Mouse (Mus musculus) lung, postnatal 36 days (tissue): Measurements from ENCODE around the gene Cdk6.
"Not testable (repeated sequence)": the region's sequence is repeated elsewhere in the genome, so short reads cannot be mapped to it uniquely, and the experiment has no call there.

Experiments
- DNase-seq: peaks from one replicate; pipeline ENCODE4 v3.0.0; 2022; ENCODE audit warnings: mixed read lengths

Cdk6 gene

DNA sequence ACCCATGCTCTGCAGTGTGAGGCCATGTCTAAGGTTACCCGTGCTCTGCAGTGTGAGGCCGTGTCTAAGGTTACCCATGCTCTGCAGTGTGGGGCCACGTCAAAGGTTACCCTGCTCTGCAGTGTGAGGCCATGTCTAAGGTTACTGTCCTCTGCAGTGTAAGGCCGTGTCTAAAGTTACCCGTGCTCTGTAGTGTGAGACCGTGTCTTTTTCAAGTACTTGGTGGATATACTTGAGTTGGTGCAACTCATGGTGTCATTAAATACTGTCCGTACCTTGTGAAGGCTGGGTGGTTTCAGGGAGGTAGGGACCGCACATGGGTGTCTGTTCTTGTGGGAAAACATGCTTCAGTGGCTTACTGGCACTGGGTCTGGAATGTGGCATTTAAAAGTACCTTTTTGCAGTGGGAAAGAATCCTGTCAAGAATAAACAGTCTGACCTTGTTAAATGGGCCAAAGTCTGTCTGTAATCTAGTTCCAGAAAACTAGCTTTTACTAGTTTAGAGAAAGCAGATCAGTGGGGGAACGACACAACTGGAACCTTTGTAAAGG is 97.2 kb downstream of the Cdk6 start:
- DNase-seq = not testable (repeated sequence)

DNA sequence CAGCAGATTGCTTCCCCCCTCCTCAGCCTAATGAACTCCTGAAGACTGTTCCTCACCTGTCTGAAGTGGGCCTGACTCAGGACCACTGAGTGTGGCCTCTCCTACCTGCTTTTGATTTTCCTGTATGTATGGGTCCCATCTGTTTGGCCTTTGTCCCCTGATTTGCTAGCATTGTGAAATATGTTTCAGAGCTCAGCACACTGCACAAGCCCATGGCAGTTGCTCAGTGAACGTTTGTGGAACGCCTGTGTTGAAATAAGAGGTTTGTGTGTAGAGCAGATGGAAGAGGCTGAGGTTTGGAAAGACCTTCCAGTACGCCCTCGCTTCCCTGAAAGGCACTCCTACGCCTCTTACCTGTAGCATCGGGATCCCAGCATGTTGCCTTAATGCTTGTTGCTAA is 98.1 kb downstream of the Cdk6 start:
- not testable (repeated sequence) for DNase-seq

DNA sequence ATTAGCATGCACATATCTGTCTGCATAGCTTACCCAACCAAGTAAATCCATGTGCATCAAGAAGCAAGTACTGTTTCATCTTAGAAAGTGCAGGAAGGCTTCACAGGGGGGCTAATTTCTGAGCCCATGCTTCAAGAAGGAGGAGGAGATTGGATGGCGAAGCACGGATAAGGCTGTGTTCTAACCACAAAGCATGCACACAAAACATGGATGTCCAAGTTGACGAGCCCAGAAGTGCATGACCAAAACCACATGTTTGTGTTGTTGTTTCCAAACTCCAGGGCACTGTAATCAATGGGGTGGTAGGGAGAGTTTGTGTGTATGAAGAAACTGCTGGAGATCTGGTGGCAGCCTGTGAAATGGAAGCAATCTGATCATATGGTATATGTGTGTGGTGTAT is 101.2 kb downstream of the Cdk6 start:
- DNase-seq = not testable (repeated sequence)

DNA sequence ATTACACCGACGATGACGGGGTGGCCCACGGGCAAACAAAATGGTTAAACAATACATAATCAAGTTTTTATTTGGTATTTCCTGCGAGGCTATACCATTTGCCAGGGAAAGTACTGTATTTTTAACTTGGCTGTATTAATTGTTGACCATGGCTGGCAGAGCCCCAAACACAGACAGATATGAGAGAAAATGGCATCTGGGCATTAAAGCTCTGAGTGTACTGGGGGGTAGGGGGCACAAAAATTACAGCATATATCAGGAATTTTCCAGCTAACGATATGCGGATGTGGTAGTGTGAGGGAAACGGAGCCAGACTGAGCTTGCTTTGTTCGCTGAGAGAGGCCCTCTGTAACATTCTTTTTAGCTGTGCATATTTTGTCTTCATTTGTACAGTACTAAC is 109.9 kb downstream of the Cdk6 start:
- not testable (repeated sequence) for DNase-seq

DNA sequence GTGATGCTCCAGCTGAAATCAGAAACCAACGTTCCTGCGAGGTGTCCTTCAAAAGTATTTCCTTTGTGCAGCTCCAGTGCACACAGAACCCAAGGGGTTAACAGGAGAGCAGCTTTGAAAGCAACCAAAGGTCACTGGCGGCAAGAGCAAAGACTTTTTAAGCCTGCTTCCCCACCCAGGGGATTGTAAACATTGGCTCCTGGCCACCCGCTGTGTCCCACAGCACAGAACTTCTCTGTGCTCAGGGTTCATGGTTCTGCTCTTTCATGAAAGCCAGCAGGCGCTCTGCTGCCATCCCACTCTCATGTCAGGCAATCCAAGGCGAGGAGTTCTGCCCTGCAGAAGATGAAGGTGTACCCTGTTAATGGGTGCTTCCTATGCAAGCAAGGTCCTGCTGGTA is 112.7 kb downstream of the Cdk6 start:
- DNase-seq = not testable (repeated sequence)

DNA sequence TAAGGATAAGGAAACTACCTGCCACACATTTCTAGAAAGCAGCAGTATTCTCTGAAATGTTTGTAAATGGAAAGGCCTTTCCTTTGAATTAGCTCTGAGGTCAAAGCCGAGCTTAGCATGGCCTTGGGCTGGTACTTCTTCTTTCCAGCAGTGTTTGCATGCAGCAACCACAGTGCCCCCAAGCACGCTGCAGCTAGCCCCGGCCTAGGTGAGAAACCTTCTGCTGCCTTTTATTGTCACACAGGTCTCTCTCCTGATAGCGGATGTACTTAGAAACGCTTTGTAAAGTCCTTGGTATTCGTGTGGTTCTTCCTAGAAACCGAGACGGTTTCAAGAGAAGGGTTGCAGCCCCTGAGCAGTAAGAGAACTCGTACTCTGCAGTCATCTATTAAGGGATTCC is 119.6 kb downstream of the Cdk6 start:
- DNase-seq = peak; percentile 26

DNA sequence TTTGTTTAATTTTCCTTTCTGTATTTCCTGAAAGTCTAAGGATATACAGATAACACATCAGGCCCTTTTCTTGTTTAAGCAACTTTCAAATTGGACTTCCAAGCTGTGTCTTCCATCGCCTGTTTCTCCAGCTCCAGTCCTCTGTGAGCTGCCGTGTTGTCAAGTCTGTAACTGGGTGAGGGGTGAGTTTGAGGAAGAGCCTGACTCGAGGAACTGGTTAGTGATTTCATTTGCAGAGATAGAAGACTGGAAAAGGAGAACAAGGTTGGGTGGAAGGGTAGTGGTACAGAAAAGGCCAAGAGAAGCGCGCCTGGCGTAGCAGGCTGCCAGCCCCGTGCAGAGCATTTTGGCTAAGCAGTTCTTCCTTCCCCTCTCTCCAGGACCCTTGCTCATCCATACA is 120.1 kb downstream of the Cdk6 start:
- DNase-seq = peak; percentile 35

DNA sequence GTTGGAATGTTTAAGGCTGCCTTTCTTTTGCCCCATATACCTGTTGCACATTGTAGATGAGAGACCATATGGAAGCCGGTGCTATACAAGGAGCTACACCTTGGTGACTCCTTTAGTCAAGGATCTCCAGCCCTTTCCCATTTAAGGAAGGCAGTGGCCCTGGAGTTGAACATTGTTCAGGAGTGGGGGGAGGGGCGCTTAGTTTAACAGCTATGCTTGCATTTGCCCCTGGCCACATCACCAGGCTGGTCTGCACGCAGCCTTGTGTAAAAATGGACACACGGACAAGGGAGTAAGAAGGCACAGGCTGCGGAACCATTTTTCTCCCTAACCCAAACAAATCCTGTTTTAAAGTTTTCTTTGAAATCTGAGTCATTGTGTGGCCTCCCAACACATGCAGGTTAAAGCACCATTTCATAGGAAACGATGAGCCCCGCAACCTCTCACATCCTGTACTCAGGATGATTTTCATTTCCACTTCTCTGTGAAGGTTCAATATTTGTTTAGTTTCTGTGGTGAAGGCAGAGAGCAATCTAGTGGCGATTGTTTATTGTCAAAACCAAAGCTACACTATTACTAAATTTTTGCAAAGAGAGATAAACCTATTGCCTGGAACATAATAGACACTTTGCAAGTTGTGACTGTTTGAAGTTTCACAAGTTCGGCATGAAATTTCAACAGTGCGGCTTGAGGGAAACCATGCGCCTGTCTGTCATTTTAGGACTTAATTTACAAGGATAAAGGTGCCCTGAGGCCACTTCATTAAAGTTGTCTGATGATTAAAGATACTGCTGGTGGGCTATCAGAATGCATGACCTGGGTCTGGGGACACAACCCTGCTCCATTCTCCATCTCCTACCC is 121.8 kb downstream of the Cdk6 start:
- peak; percentile 41 for DNase-seq

DNA sequence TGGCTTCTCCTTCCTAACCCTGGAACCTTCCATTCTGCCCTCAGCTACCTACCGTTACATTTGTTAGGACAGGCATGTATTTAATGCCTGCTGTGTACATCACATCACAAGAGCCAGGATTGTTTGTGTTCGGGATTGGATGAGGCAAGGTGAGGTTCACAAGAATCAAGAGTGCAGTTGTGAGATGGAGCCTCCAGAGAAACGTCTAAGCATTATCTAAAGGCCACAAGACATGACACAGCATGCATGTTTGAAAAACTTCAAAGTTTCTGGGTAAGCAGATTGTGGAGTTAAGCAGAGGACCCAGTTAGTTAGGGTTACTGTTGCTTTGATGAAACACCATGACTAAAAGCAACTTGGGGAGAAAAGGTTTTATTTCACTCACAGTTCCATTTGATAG is 122.5 kb downstream of the Cdk6 start:
- no peak for DNase-seq

DNA sequence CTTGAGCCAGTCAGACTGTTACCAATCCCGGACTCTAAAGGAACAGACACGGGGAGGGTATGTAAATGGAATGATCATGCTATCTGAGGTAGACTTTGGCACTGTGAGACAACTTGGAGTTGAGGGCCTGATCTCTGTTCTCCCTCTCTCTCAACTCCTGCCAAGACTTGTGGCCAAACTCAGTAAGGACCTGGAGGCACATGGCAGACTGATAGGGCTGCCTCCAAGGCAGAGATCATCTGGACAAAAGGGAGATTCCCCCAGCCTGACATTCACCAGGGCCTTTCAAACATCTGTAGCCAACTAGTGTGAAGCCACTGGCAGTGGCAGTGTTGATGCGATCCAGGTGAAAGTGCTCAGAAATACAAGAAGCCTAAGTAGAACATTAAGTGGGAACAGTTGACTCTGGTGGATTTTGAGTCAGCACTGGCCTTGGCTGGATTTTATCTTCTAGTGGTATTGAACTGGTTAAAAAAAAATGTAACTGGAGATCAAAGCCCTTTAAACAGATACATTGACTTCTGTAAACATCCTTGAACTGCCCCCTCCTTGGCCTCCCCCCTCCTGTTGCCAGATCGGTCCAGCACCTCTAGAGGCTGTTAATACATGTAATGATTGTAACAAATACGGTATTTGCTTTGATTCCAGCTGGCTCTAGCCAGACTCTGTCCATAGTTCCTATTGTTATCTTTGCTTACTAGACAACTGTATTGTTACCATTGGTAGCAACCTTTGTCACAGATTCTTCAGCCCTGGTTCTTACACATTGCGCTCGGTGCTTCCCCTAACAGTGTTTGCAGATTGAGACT is 125.0 kb downstream of the Cdk6 start:
- peak; percentile 50 for DNase-seq

DNA sequence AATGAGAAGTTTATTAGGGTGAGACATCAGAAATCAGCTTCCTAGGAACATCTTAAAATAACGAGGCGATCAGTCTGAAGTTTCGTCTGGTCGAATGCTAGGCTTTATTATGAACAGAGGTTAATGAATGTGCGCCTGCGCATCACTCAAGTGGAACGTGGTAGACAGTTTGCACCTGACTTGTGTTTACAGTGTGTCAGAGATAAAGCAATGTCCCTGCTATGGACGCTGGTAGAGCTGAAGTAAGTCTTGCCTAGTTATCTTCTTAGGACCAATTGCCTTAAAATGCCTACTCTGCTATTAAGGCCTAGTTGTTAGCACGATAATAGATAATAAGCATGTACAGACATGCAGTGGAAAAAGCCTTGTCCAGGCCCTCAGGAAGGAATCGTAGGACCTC is 129.6 kb downstream of the Cdk6 start:
- no peak for DNase-seq

DNA sequence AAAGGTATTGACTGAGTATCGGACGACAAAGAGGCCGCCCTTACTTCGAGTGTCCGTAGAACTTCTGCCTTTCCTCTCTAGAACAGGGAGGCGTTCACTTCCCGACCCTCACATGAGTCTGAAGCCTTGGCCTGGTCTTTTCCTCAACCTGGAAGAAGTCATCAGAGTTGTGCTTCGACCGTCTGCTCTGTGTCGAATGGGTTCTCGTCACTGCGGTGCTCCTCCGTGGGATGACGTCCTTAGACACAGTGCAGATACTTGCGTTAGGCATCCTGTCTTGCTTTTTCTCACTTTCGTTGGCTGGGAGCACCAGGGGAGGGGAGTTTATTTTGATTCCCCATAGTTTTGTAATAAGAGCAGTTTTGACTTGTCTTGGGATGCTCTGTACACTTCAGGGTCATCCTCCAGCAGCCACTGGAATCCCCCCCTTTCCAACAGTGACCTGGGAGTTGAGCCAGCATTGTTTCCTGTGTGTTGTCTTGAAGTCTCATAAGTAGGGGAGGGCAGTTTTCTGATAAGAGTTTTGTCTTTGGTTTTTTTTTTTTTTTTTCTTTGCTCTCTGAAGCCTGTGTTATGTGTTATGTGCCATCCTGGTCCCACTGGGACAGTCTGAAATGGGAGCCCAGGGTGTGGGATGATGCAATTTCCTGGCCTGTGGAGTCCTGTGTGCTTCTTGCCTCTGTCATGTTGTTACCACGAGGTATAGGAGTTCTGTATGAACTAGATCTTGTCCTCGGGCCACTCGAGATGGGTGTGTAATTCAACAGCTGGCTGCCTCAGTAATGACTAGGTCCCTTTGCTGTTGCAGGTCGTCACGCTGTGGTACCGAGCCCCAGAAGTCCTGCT is 131.2 kb downstream of the Cdk6 start:
- no peak for DNase-seq

DNA sequence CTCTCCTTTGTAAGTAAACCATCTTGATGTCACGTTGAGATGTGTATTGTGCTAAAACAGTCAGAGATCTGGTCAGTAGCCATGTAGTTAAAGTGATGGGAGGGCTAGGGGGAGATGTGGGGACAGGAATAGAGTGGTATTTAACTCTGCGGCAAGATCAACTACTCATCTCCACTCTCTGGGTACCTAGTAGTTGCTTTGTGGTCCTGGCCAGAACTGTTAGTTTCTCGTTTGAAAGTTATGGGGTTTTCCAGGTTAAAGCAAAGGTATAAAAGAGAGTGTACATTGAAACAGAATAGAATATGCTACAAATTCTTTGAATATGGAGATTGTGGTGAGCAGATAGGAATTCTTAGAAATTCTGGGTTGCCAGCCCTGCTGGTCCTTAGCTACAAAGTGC is 136.4 kb downstream of the Cdk6 start:
- no peak for DNase-seq

DNA sequence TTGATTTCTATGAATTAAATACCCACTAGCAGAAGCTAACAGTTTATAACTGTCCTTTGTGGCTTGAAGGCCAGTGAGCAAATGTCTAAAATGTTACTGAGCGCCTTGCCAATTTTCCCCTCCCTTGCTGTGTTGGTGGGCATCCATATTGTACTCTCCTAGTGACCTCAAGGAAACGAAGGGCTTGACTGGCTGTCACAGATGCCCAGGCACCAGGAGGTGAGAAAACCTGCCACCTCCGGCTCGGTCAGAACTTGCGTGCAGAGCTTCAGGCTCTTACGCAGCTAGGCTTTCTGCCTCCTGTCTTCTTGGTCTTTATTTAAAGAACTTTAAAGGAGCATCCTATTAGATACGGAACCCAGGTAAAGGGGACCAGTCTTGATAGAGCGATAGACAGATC is 136.9 kb downstream of the Cdk6 start:
- no peak for DNase-seq

DNA sequence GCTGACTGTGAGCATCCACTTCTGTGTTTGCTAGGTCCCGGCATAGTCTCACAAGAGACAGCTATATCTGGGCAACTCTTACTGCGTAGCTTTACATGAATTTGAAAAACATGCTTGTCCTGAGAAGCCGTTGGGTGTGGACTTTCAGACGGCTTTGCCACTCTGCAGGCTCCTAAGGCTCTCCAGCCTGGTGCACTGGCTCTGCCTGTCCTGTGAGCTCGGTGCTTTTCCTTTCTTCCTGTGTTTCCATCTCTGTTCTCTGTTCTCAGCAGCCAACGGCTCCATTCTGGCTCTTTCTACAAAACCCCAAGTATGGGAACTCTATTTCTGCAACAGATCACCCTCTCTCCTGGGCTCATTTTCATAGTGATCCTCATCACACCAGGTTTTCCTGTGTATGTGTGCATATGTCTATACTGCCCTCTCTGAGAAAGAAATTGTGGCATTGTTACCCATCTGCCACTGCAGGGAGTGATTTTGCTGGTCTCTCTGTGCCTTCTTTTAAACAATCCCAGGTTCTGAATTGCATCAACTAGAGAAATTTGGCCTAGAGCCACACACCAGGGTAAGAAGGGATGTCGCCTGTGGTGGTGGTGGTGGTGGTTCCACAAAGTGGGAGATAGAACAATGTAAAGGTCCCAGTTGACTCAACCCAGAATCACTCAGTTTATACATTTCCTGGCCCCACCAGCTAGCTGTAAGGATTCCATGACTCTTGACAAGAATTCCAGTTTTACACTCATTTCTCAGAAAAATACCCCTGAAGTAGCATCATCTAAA is 137.9 kb downstream of the Cdk6 start:
- no peak for DNase-seq

DNA sequence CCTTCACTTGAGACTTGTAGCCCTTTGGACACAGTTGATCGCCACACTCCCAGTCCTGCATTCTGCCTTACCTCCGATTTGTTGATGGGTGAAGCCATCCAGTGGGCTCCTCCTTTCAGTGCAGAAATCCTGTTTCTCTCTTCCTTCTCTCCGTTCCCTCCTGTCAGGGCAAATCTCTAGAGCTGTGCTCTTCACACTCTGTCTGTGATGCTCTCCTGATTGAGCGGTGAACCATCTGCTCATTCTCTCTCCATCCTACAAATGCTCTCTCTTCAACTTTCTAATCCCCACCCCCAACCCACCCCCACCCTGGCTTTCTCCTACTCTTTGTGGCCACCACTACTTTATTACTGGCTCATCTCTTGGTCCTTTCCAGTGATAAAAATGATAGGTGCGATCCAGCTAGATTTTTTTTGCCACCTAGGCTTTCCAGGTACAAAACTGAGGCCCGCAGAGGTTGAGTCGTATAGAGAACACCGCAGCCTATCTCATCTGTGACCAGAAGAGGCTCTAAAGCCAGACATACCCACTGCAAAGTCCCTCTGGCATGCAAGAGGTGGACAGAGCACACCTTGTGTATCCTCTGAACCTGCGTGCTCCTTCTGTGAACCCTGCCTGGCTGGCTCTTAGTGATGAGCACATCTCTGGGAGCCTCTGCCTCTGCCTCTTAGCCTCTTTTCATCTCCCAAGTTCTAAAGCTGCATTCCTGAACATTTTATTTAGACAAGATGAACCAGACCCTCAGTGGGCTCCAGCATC is 139.5 kb downstream of the Cdk6 start:
- no peak for DNase-seq

DNA sequence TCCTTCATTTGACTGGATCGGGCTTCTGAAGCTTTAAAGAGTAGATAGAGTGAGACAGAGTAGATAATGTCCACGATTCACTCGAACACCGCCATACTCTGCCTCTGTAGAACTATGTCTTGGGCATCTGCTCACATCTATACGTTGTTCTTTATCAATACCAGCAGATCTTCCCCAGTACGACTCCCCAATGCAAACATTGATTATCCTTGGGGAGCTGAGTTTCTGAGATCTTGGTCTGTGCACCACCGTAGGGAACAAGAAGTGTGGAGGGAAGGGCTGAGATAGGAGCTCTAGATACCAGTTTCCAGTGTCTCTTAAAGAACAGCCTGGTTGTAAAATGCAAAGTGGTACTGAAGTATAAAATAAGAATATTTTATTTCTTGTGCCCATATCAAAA is 141.2 kb downstream of the Cdk6 start:
- no peak for DNase-seq

DNA sequence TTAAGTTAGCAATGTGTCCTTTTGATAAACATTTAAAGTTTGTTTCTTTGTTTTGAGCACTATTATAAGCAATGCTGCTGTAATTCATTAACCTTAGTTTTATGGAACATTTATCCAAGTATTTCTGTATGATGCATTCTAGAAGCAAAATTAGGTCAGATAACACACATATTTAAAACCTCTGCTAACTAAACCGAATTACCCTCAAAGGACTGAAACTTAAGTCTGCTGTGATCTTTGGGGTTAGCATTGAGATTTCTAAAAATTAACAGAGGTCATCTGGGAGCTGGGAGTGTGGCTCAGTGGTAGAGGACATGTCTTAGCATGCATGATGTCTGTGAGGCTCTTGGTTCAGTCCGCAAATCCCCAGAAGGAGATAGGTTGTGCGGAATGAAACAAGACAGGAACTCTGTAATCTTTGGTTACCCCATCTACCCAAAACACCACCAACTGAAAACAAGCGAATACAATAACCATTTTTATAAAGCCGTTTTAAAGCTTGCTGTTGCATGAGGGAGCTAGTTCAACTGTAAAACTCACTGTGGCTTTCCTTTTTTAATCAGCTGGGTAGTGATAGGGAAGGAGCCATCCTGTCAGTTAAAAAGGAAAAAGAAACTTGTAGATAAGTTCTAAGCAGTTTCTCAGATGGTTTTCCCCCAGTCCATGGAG is 141.9 kb downstream of the Cdk6 start:
- DNase-seq = no peak

DNA sequence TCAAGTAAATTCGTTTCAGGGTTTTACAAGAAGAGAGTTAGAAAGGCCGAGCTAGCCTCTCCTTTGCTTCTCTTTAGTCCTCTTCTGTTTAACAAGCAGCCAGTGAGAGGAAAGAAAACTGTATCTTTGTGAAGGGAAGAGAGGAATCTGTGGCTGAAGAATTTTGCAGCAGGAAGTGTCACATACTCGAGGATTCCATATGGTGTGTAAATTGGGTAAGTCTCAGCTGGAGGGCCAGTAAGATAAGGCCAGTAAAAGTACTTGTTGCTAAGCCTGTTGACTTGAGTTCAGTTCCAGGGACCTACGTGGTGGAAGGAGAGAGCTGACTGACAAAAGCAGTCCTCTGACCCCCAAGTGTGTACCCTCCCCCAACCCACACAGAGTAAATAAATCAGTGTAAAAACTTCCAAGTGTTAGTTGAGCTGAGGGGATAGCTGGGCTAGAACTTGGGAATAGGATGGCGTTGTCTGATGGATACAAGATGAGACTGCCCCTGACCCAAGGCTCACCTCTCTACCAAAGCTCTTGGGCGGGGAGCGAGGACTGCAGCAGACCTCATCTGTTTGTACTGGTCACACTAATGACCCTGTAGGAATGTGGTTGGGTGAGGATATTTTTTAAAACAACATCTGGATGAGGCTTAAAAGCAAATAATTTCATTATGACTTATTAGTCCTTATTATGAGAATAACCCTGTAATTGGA is 145.4 kb downstream of the Cdk6 start:
- DNase-seq = no peak

DNA sequence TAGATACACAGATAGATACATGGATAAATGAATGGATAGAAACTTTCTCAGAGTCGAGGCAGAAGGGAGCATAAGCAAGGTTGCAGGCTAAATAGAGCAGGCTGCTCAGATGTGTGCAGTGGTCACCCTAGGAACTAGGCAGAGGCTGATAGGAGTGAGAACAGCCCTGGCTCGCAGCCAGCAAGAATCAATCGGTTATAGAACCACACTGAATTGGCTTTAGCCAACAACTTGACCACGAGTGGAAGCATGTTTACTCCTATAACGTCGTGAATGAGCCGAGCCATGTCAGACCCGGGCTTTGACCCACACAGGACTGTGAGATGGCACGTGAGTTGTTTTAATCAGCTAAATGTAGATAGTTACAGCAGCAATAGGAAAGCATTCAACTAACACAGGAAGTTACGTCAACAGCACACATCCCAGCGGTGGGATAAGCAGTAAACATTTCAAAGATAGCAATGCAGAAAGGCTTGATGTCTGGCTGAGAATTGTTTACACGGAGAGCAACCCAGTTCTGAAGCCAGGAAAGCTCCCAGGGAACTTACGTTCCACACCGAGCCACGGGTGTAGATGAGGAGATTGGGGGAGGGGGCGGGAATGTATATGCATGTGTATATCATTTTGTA is 147.0 kb downstream of the Cdk6 start:
- DNase-seq = no peak
